Mouse (Mus musculus) erythroblast, embryonic 14.5 days (primary cell): ENCODE measurements around the gene Rnf151.

Experiments used
- GATA1 ChIP-seq: IDR thresholded peaks from 2 replicates; pipeline ENCODE4 v1.6.1; 2012; ENCODE audit warnings: low read length, inconsistent platforms, mixed read lengths
- TAL1 ChIP-seq: IDR thresholded peaks from 3 replicates; pipeline ENCODE4 v1.6.1; 2012; ENCODE audit warnings: low read length, inconsistent platforms, mixed read lengths

DNA sequence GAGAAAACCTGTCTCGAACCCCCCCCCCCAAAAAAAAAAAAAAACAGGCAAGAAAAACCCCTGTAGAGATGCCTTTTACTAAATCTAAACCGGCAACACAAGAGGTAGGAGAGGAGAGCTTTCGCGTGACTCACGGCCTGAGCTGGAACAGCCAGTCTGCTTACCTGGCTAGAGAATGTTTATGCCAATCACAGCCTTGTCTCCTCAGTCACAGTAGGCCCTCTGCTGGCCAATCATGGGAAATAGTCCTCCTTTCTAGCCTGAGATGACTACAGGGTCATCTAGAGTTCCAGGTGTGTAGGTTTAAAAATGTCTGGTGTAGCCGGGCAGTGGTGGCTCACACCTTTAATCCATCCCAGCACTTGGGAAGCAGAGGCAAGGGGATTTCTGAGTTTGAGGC, 50.4 kb downstream of the Rnf151 start:
- TF ChIP-seq GATA1 (no peak), TAL1 (no peak)
